Mouse (Mus musculus): ENCODE measurements around the gene Cox8a. TPM values are rescaled to one million over a fixed set of nuclear protein-coding genes. Genes with fewer than 3 reads are reported as not detected.

Cox8a gene
- polyA plus RNA-seq, 1 experiment from 2014 or later = 976 TPM

GRCm38 (mm10) chr19:7168423-7168822, 49.0 kb downstream of the Cox8a start:
- no peak for DNase-seq (ENCODE audit: low spot score)
- H3K4me3 ChIP-seq (ENCODE audit: low read depth, low read length) = no peak overlapping the region
- TF ChIP-seq CTCF (IDR thresholded peaks at IDR 0.05) (no peak), EP300 (IDR thresholded peaks at IDR 0.05) (no peak)
- H3K9ac ChIP-seq (replicated peaks; ENCODE audit: low read depth) = no peak overlapping the region
- ATAC-seq = no peak
- H3K4me1 ChIP-seq (ENCODE audit: insufficient read depth, low read depth, low read length) = no peaks in the 10 kb centered on the region; the same call in 1 of the 2 replicates
- 53% methylated on average over 2 of the region's 2 CpGs for WGBS
- peaks cover 29% of the 10 kb centered on the region for H3K27me3 ChIP-seq (replicated peaks; ENCODE audit: insufficient read depth, low read length)
- no peak overlapping the region for H3K27ac ChIP-seq (ENCODE audit: low read length)
- H3K4me2 ChIP-seq (replicated peaks; ENCODE audit: low read depth, low read length) = no peak overlapping the region
- H3K9me3 ChIP-seq (ENCODE audit: low read length) = no peaks in the 10 kb centered on the region
- H3K36me3 ChIP-seq (ENCODE audit: insufficient read depth, low read length) = no peaks in the 10 kb centered on the region

DNA sequence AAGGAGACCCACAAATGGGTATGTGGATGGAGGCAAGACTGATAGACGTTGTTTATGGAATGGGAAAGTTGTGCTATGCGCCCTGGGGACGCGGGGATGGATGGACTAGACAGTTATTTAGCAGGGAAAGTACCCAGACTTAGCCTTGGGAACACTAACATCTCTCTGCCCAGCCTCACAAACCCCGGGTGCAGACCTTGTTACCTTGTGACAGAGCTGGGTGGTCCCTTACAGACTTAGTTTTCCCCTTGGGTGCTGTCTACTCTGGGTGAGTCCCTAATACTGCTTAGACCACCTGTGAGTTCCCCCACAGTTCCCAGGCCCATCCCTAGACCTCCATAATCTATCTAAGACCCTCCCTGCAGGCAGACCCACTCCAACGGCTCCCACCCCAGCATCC, 50.6 kb downstream of the Cox8a start:
- no peak for TF ChIP-seq CTCF (IDR thresholded peaks at IDR 0.05)
- TF ChIP-seq EP300 (IDR thresholded peaks at IDR 0.05) = no peak
- no peak overlapping the region for H3K4me3 ChIP-seq (ENCODE audit: low read depth, low read length)
- H3K4me1 ChIP-seq (ENCODE audit: insufficient read depth, low read depth, low read length) = no peaks in the 10 kb centered on the region; the same call in 1 of the 2 replicates
- 7% methylated on average over 6 of the region's 6 CpGs for WGBS
- no peaks in the 10 kb centered on the region for H3K36me3 ChIP-seq (ENCODE audit: insufficient read depth, low read length)
- H3K9me3 ChIP-seq (ENCODE audit: low read length) = no peaks in the 10 kb centered on the region
- ATAC-seq (no peak), DNase-seq (ENCODE audit: low spot score) (no peak)
- peaks cover 29% of the 10 kb centered on the region for H3K27me3 ChIP-seq (replicated peaks; ENCODE audit: insufficient read depth, low read length)
- no peak overlapping the region for H3K27ac ChIP-seq (ENCODE audit: low read length)
- H3K4me2 ChIP-seq (replicated peaks; ENCODE audit: low read depth, low read length) = no peak overlapping the region
- H3K9ac ChIP-seq (replicated peaks; ENCODE audit: low read depth) = no peak overlapping the region

DNA sequence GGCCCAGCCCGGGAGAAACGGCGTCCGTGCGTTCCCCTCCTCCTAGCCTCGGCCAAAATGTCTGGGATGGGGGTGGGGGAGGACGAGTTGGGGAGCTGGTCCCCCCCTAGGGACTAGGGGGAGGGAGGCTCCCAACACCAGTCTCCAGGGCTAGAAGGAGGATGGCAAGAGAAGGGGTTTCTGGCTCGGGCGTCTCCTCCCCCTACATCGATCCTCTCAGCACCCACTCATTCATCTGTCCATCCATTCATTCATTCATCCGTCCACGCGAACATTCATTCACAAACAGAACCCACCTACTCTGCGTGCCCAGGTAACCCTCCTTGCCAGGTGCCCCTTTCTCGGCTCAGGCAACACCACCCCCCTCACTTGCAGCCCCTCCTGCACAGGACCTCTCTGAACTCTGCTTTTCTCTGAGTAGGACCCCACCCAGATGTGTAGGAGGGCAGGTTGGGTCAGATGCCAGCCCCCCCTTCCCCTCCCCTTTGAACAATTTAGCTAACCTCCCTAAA, 51.2 kb downstream of the Cox8a start:
- H3K9me3 ChIP-seq (ENCODE audit: low read length) = no peaks in the 10 kb centered on the region
- DNase-seq (ENCODE audit: low spot score) (no peak), ATAC-seq (no peak; the same call in 1 of the 2 replicates)
- H3K4me3 ChIP-seq (ENCODE audit: low read depth, low read length) = peak overlapping the region; percentile 59
- H3K9ac ChIP-seq (replicated peaks; ENCODE audit: low read depth) = no peak overlapping the region
- no peak overlapping the region for H3K27ac ChIP-seq (ENCODE audit: low read length)
- H3K36me3 ChIP-seq (ENCODE audit: insufficient read depth, low read length) = no peaks in the 10 kb centered on the region
- WGBS = 1% methylated on average over 15 of the region's 15 CpGs
- H3K4me1 ChIP-seq (ENCODE audit: insufficient read depth, low read depth, low read length) = no peaks in the 10 kb centered on the region; the same call in 1 of the 2 replicates
- TF ChIP-seq CTCF (IDR thresholded peaks at IDR 0.05) = no peak
- TF ChIP-seq EP300 (IDR thresholded peaks at IDR 0.05) = no peak
- H3K27me3 ChIP-seq (replicated peaks; ENCODE audit: insufficient read depth, low read length) = peaks cover 29% of the 10 kb centered on the region
- H3K4me2 ChIP-seq (replicated peaks; ENCODE audit: low read depth, low read length) = peak overlapping the region; percentile 99

- WGBS = 2% methylated on average over 20 of the region's 105 CpGs
- no peak for DNase-seq (ENCODE audit: low spot score)
These were observed 51.8 kb downstream of the Cox8a start for GRCm38 (mm10) chr19:7165509-7166199.

More at GRCm38 (mm10) chr19:7165509-7166199, 51.8 kb downstream of the Cox8a start:
- no peaks in the 10 kb centered on the region for H3K36me3 ChIP-seq (ENCODE audit: insufficient read depth, low read length)
- no peaks in the 10 kb centered on the region; the same call in 1 of the 2 replicates for H3K4me1 ChIP-seq (ENCODE audit: insufficient read depth, low read depth, low read length)
- no peaks in the 10 kb centered on the region for H3K9me3 ChIP-seq (ENCODE audit: low read length)
- peaks cover 29% of the 10 kb centered on the region for H3K27me3 ChIP-seq (replicated peaks; ENCODE audit: insufficient read depth, low read length)
- peak overlapping the region; percentile 99 for H3K4me2 ChIP-seq (replicated peaks; ENCODE audit: low read depth, low read length)
- no peak overlapping the region for H3K27ac ChIP-seq (ENCODE audit: low read length)
- TF ChIP-seq CTCF (IDR thresholded peaks at IDR 0.05) (no peak), EP300 (IDR thresholded peaks at IDR 0.05) (no peak)
- H3K9ac ChIP-seq (replicated peaks; ENCODE audit: low read depth) = no peak overlapping the region
- peak overlapping the region; percentile 59 for H3K4me3 ChIP-seq (ENCODE audit: low read depth, low read length)
- ATAC-seq = peak; percentile 36

Other genes with a start within 250 kb of the Cox8a start
- 60.5 and 62.7 TPM in 2 replicates for gene Ppp1r14b, start 242.6 kb downstream of the Cox8a start, polyA plus RNA-seq (2015; fragmentation: Nextera tagmentation; extraction: Ambion mirVana)
- 33.6 and 40.7 TPM in 2 replicates for gene Plcb3, start 241.1 kb downstream of the Cox8a start, polyA plus RNA-seq (2015; fragmentation: Nextera tagmentation; extraction: Ambion mirVana)
- gene Fkbp2, start 237.1 kb downstream of the Cox8a start, polyA plus RNA-seq (2015; fragmentation: Nextera tagmentation; extraction: Ambion mirVana) = 105 and 107 TPM in 2 replicates
- gene Vegfb, start 230.0 kb downstream of the Cox8a start, polyA plus RNA-seq (2015; fragmentation: Nextera tagmentation; extraction: Ambion mirVana) = 27.1 and 28.1 TPM in 2 replicates
- gene Dnajc4, start 225.0 kb downstream of the Cox8a start, polyA plus RNA-seq (2015; fragmentation: Nextera tagmentation; extraction: Ambion mirVana) = 32.7 and 33.2 TPM in 2 replicates
- gene Nudt22, start 221.5 kb downstream of the Cox8a start, polyA plus RNA-seq (2015; fragmentation: Nextera tagmentation; extraction: Ambion mirVana) = 21.0 and 24.9 TPM in 2 replicates
- 11.0 and 11.5 TPM in 2 replicates for gene Trpt1, start 221.5 kb downstream of the Cox8a start, polyA plus RNA-seq (2015; fragmentation: Nextera tagmentation; extraction: Ambion mirVana)
- gene Fermt3, start 198.1 kb downstream of the Cox8a start, polyA plus RNA-seq (2015; fragmentation: Nextera tagmentation; extraction: Ambion mirVana) = 15.8 and 16.0 TPM in 2 replicates
- 51.8 and 58.5 TPM in 2 replicates for gene Stip1, start 177.6 kb downstream of the Cox8a start, polyA plus RNA-seq (2015; fragmentation: Nextera tagmentation; extraction: Ambion mirVana)
- 16.0 and 19.4 TPM in 2 replicates for gene Macrod1, start 160.8 kb downstream of the Cox8a start, polyA plus RNA-seq (2015; fragmentation: Nextera tagmentation; extraction: Ambion mirVana)
- gene Flrt1, start 111.9 kb downstream of the Cox8a start, polyA plus RNA-seq (2015; fragmentation: Nextera tagmentation; extraction: Ambion mirVana) = 0.17 and 0.19 TPM in 2 replicates
- 107 and 119 TPM in 2 replicates for gene Otub1, start 11.3 kb downstream of the Cox8a start, polyA plus RNA-seq (2015; fragmentation: Nextera tagmentation; extraction: Ambion mirVana)
- 16.6 and 17.7 TPM in 2 replicates for gene Naa40, start 23.6 kb upstream of the Cox8a start, polyA plus RNA-seq (2015; fragmentation: Nextera tagmentation; extraction: Ambion mirVana)
- 1.3 and 1.5 TPM in 2 replicates for gene Rcor2, start 49.7 kb upstream of the Cox8a start, polyA plus RNA-seq (2015; fragmentation: Nextera tagmentation; extraction: Ambion mirVana)
- gene Mark2, start 124.2 kb upstream of the Cox8a start, polyA plus RNA-seq (2015; fragmentation: Nextera tagmentation; extraction: Ambion mirVana) = 29.8 and 35.9 TPM in 2 replicates
- 16.1 and 17.2 TPM in 2 replicates for gene Spindoc, start 165.4 kb upstream of the Cox8a start, polyA plus RNA-seq (2015; fragmentation: Nextera tagmentation; extraction: Ambion mirVana)
- 4.4 and 5.0 TPM in 2 replicates for gene 2700081O15Rik, start 200.0 kb upstream of the Cox8a start, polyA plus RNA-seq (2015; fragmentation: Nextera tagmentation; extraction: Ambion mirVana)